Mouse (Mus musculus) E14TG2a.4 (cell line): ENCODE measurements around the gene Gng2.

Experiments
- H3K27me3 ChIP-seq: 2 replicates; pipeline ENCODE4 v1.6.1; 2014; ENCODE audit warnings: low read length, control low read depth; ENCODE audit not compliant: insufficient read depth
- H3K36me3 ChIP-seq: 2 replicates; pipeline ENCODE4 v1.6.1; 2014; ENCODE audit warnings: low read length, control low read depth; ENCODE audit not compliant: insufficient read depth
- H3K4me1 ChIP-seq: replicated peaks from 2 replicates; pipeline ENCODE4 v1.6.1; 2014; ENCODE audit warnings: low read depth, low read length, control low read depth
- H3K4me3 ChIP-seq: replicated peaks from 2 replicates; pipeline ENCODE4 v1.5.1; 2014; ENCODE audit warnings: mild to moderate bottlenecking, low read length
- H3K9me3 ChIP-seq: 2 replicates; pipeline ENCODE4 v1.6.1; 2014; ENCODE audit warnings: low read length, control low read depth
- CTCF ChIP-seq: conservative IDR thresholded peaks from 2 replicates; pipeline ENCODE4 v1.5.1; 2014; ENCODE audit warnings: low read length
- NANOG ChIP-seq: IDR thresholded peaks from 2 replicates; pipeline ENCODE4 v1.6.1; 2014; ENCODE audit warnings: borderline replicate concordance, low read length, mixed read lengths
- POU5F1 ChIP-seq: IDR thresholded peaks from 2 replicates; pipeline ENCODE4 v1.6.1; 2014; ENCODE audit warnings: low read length, borderline replicate concordance

Gene Gng2

DNA sequence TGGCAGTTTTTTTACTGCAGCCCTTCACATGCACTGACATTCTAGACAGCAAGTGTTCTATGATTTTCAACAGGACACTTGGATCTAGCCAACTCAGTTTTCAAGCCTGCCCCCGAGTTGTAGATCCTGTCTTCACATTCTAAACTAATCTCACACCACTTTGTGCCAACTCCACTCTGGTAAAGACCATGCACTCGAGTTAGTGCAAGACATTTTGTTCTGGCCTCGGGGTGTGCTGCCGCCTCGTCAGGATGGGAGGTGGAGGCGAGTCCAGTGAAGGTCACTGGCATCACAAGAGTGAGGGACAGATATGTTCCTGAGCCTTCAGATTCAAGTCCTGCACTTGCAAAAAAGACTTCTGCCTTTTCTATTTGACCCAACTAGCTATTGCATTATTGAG lies 44.1 kb downstream of the Gng2 start:
- H3K36me3 ChIP-seq, result peaks cover 24% of the 10 kb centered on the region
- H3K4me1 ChIP-seq, result peaks cover 33% of the 10 kb centered on the region
- TF ChIP-seq NANOG (no peak), POU5F1 (no peak), CTCF (no peak)
- H3K9me3 ChIP-seq, result no peaks in the 10 kb centered on the region
- H3K27me3 ChIP-seq, result no peaks in the 10 kb centered on the region
- H3K4me3 ChIP-seq, result no peak overlapping the region

DNA sequence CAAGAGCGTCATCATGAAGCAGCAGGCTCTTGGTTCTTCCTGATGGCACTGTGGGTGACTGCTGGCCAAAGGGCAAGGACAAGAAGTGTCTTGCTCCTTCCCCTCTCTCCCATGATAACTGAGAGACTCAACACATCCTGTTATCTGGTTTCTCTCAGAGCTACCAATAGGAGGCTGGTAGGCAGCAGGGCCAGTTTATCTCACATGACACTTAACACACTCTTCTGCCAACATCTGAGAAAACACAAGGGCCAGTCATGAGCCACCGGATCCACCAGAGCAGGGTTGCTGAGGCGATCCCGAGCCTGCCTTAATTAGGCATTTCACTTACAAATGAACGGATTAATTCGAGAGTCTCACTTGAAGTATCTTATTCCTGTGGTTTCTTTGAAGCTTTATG lies 49.5 kb downstream of the Gng2 start:
- Histone ChIP-seq H3K4me3 (0 out of 2 replicates have a peak overlapping the region, but pooled peaks have one; percentile 0), H3K4me1 (peaks cover 62% of the 10 kb centered on the region), H3K9me3 (peaks cover 8% of the 10 kb centered on the region), H3K27me3 (no peaks in the 10 kb centered on the region), H3K36me3 (peaks cover 32% of the 10 kb centered on the region)
- TF ChIP-seq CTCF (no peak), POU5F1 (no peak), NANOG (no peak)

DNA sequence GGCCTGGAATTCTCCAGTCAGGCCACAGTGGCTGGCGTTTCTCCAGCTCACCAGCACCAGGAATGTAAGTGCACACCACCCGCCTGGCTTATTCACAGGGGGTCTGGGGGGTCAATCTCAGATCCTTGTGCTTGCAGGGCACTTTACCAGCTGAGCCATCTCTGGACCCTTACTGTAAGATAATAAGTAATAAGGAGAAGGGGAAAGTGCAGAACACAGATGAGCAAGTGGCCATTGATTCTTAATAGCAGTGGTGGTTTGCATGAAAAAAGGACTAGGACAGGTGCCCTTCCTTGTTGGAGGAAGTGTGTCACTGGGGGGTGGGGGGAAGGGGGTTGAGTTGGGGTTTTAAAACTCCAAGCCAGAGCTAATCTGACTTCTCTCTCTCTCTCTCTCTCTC lies 50.3 kb downstream of the Gng2 start:
- Histone ChIP-seq H3K9me3 (peaks cover 8% of the 10 kb centered on the region), H3K27me3 (no peaks in the 10 kb centered on the region), H3K4me3 (peak overlapping the region; percentile 17; the same call in 1 of the 2 replicates), H3K4me1 (peaks cover 62% of the 10 kb centered on the region), H3K36me3 (peaks cover 32% of the 10 kb centered on the region)
- TF ChIP-seq POU5F1, result no peak
- TF ChIP-seq NANOG, result no peak
- TF ChIP-seq CTCF, result no peak

DNA sequence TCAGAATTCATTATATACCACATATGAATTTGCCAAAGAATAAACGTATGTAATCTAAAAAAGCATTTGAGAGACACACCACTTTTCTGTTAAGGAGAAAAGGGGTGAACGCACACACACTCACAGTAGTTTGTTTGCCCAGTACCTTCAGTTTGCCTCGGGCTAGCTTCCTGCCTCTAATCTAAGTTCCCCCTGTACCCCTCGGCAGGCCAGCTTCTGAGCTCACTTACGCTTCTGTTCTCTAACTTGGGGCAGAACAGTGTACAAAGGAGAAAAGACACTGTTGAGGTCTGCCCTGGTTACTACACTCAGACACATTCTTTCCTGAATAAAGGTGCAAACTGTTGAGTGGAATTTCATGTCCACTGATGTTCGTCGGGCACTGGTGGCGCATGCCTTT lies 51.1 kb downstream of the Gng2 start:
- Histone ChIP-seq H3K36me3 (peaks cover 28% of the 10 kb centered on the region), H3K4me1 (peaks cover 70% of the 10 kb centered on the region), H3K27me3 (no peaks in the 10 kb centered on the region), H3K9me3 (peaks cover 8% of the 10 kb centered on the region), H3K4me3 (no peak overlapping the region)
- TF ChIP-seq CTCF (no peak), NANOG (no peak), POU5F1 (no peak)

DNA sequence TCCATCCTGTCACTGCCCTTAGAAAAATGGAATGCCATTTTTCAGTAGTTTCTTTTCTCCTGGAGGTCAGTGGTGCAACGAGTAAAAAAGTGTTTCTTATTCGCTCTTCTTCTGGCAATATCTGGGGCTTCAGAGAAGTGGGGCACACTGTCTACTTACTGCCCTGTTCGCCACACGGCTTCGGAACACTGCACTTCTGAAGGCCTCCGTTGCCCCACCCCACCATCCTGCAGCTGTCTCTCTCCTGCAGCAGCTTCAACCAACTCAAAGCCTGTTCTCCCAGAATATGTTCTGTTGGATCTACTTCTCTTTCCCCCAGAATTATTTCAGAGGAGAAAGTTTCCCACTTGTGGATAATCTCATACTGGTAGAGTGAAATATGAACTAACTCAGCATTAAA lies 52.3 kb downstream of the Gng2 start:
- peaks cover 77% of the 10 kb centered on the region for H3K4me1 ChIP-seq
- peaks cover 23% of the 10 kb centered on the region for H3K36me3 ChIP-seq
- H3K27me3 ChIP-seq, result no peaks in the 10 kb centered on the region
- no peak overlapping the region for H3K4me3 ChIP-seq
- TF ChIP-seq CTCF, result no peak
- TF ChIP-seq NANOG, result no peak
- no peak for TF ChIP-seq POU5F1
- H3K9me3 ChIP-seq, result peaks cover 8% of the 10 kb centered on the region

DNA sequence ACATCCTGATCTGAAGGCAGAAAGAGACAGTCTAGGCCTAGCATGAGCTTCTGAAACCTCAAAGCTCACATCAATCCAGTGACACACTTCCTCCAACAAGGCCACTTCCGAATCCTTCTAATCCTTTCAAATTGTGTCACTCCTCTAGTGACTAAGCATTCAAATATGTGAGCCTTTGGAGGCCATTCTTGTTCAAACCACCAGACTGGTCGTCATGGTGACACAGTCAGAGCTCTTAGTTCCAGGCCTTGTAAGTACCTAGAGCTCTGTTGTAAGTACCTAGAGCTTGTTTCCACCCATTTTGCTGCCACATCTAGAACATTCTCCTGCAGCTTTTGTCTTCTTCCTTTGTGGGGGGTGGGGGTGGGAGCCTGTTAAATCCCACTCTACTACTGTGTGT lies 53.3 kb downstream of the Gng2 start:
- H3K4me3 ChIP-seq, result no peak overlapping the region
- H3K27me3 ChIP-seq, result no peaks in the 10 kb centered on the region
- peaks cover 8% of the 10 kb centered on the region for H3K9me3 ChIP-seq
- H3K36me3 ChIP-seq, result 0 out of 2 replicates have a peak, but pooled peaks cover 13% of the 10 kb centered on the region
- peaks cover 75% of the 10 kb centered on the region for H3K4me1 ChIP-seq
- TF ChIP-seq POU5F1 (no peak), NANOG (no peak), CTCF (no peak)

DNA sequence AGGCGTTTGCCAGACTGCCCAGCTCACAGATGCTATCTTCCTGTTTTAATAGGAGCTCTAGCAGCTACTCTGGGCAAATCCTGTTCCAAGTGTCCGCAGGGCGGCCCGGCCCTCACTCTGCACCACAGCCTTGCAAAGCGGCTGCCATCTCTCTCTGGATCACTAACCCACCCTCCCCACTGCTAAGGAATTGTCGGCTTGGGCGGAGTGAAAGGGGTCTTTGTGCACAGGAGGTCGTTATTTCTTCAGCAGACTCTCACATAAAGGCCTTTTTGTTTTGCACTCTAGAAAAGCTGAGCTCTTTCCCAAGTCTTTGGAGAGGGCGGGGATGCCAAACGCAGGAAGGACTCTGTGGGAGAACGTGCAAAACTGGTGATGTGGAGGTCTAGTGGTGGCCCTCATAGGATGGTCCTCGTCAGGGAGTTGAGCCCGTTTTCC lies 57.2 kb downstream of the Gng2 start:
- peaks cover 50% of the 10 kb centered on the region for H3K4me1 ChIP-seq
- H3K27me3 ChIP-seq, result no peaks in the 10 kb centered on the region
- peaks cover 8% of the 10 kb centered on the region for H3K9me3 ChIP-seq
- peak overlapping the region; percentile 37; the same call in 1 of the 2 replicates for H3K4me3 ChIP-seq
- H3K36me3 ChIP-seq, result peaks cover 20% of the 10 kb centered on the region
- TF ChIP-seq POU5F1 (no peak), CTCF (no peak), NANOG (no peak)

DNA sequence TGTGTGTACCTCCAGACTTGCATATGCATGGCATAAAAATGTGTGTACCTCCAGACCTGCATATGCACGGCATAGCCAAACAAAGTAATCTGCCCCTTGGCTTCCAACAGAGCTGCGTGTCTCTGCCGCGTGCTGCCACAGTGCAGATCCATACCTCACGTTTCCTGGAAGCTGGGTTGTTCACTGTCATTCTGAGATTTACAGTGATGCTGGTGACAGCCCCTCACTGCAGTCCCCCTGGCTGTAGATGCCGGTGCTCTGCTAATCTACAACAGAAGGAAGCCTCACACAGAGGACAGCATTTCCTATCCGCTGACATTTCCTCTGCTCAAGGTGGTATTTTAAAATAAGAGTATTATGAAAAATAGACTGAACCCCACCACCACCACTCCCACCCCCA lies 57.6 kb downstream of the Gng2 start:
- Histone ChIP-seq H3K4me1 (peaks cover 45% of the 10 kb centered on the region), H3K27me3 (no peaks in the 10 kb centered on the region), H3K36me3 (peaks cover 25% of the 10 kb centered on the region), H3K4me3 (no peak overlapping the region), H3K9me3 (peaks cover 8% of the 10 kb centered on the region)
- TF ChIP-seq POU5F1 (no peak), CTCF (no peak), NANOG (no peak)

DNA sequence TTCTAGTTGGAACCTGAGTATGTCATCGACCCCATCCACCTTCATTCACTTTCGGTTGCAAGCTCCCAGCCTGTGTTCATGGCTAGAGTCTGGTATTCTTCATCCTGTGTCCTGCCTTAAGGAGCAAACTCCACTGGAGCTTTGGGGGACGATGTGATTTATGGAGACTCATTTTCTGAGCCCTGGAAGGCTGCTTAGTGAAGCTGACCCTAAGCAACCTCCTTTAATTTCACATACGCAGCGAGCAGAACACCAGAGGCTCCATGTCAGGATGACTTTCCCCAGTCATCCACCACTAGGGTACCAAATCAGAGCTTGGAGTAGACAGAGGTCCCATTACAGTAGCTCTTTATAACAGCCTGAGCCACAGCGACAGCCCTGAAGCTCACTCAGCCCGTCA lies 59.9 kb downstream of the Gng2 start:
- Histone ChIP-seq H3K9me3 (no peaks in the 10 kb centered on the region), H3K27me3 (no peaks in the 10 kb centered on the region), H3K36me3 (peaks cover 15% of the 10 kb centered on the region), H3K4me3 (no peak overlapping the region), H3K4me1 (peaks cover 40% of the 10 kb centered on the region)
- TF ChIP-seq NANOG (no peak), POU5F1 (no peak), CTCF (no peak)

DNA sequence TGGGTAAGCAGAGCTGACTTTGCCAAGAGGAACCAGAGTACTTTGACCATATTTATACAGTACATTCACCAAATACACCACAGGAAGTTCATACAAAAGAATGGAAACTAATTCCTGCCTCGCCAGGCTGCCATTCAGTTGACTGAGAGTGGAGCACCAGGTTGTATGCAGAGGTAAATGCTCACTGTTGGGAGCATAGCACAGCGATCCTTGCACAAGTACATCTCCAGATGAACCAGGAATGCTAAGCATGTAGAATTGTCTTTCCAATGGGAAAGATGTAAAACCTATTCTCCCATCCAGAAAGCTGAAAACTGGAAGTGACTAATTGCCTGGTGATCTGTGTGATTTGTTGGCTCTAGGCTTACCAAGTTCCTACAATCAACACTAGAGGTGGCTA lies 61.1 kb downstream of the Gng2 start:
- H3K4me3 ChIP-seq, result no peak overlapping the region
- TF ChIP-seq POU5F1 (no peak), NANOG (peak; percentile 19; the same call in 1 of the 2 replicates), CTCF (0 out of 2 replicates have a peak, but pooled peaks have one; percentile 14)

More for the DNA sequence above, 61.1 kb downstream of the Gng2 start:
- H3K9me3 ChIP-seq, result no peaks in the 10 kb centered on the region
- peaks cover 37% of the 10 kb centered on the region for H3K4me1 ChIP-seq
- peaks cover 15% of the 10 kb centered on the region for H3K36me3 ChIP-seq
- H3K27me3 ChIP-seq, result no peaks in the 10 kb centered on the region
